Mouse (Mus musculus): ENCODE data around the gene Caskin2. TPM values are rescaled to one million over a fixed set of nuclear protein-coding genes. Genes with fewer than 3 reads are reported as not detected.
A peak's percentile ranks its signal among the peaks of the same experiment; 100 is the strongest.

Caskin2 gene
- polyA plus RNA-seq, 1 experiment from 2014 or later: 21.5 TPM

GRCm38 (mm10) chr11:115753485-115753884 is 60.0 kb downstream of the Caskin2 start:
- Histone ChIP-seq H3K4me2 (replicated peaks; ENCODE audit: low read depth, low read length) (no peak overlapping the region), H3K9ac (replicated peaks; ENCODE audit: low read length) (no peak overlapping the region), H3K27ac (ENCODE audit: low read length) (0 out of 2 replicates have a peak overlapping the region, but pooled peaks have one; percentile 7), H3K4me1 (ENCODE audit: insufficient read depth, low read length) (no peaks in the 10 kb centered on the region), H3K9me3 (ENCODE audit: low read length) (no peaks in the 10 kb centered on the region), H3K36me3 (ENCODE audit: insufficient read depth, low read length) (no peaks in the 10 kb centered on the region), H3K27me3 (ENCODE audit: insufficient read depth, low read length) (no peaks in the 10 kb centered on the region), H3K4me3 (ENCODE audit: low read length) (no peak overlapping the region)
- WGBS: 40% methylated on average over 4 of the region's 4 CpGs
- no peak for ATAC-seq (ENCODE audit: low FRiP score, low TSS enrichment)

GRCm38 (mm10) chr11:115752653-115753052 is 60.8 kb downstream of the Caskin2 start:
- Histone ChIP-seq H3K4me2 (replicated peaks; ENCODE audit: low read depth, low read length) (no peak overlapping the region), H3K36me3 (ENCODE audit: insufficient read depth, low read length) (no peaks in the 10 kb centered on the region), H3K4me1 (ENCODE audit: insufficient read depth, low read length) (no peaks in the 10 kb centered on the region), H3K27me3 (ENCODE audit: insufficient read depth, low read length) (no peaks in the 10 kb centered on the region), H3K27ac (ENCODE audit: low read length) (no peak overlapping the region), H3K4me3 (ENCODE audit: low read length) (no peak overlapping the region), H3K9me3 (ENCODE audit: low read length) (no peaks in the 10 kb centered on the region), H3K9ac (replicated peaks; ENCODE audit: low read length) (no peak overlapping the region)
- no peak; the same call in 1 of the 2 replicates for ATAC-seq (ENCODE audit: low FRiP score, low TSS enrichment)
- WGBS: 73% methylated on average over 7 of the region's 7 CpGs

- no peak overlapping the region for H3K4me2 ChIP-seq (replicated peaks; ENCODE audit: low read depth, low read length)
- no peak for ATAC-seq (ENCODE audit: low FRiP score, low TSS enrichment)
- WGBS: 63% methylated on average over 2 of the region's 2 CpGs
These were observed 61.7 kb downstream of the Caskin2 start for GRCm38 (mm10) chr11:115751725-115752124.

GRCm38 (mm10) chr11:115749834-115750233 is 63.6 kb downstream of the Caskin2 start:
- H3K9me3 ChIP-seq (ENCODE audit: low read length): no peaks in the 10 kb centered on the region
- no peak overlapping the region for H3K9ac ChIP-seq (replicated peaks; ENCODE audit: low read length)
- no peaks in the 10 kb centered on the region for H3K36me3 ChIP-seq (ENCODE audit: insufficient read depth, low read length)
- ATAC-seq (ENCODE audit: low FRiP score, low TSS enrichment): no peak
- H3K4me1 ChIP-seq (ENCODE audit: insufficient read depth, low read length): no peaks in the 10 kb centered on the region
- WGBS: 89% methylated on average over 5 of the region's 5 CpGs
- no peak overlapping the region for H3K27ac ChIP-seq (ENCODE audit: low read length)
- no peak overlapping the region for H3K4me3 ChIP-seq (ENCODE audit: low read length)
- no peaks in the 10 kb centered on the region for H3K27me3 ChIP-seq (ENCODE audit: insufficient read depth, low read length)
- no peak overlapping the region for H3K4me2 ChIP-seq (replicated peaks; ENCODE audit: low read depth, low read length)

More at GRCm38 (mm10) chr11:115751725-115752124, 61.7 kb downstream of the Caskin2 start:
- Histone ChIP-seq H3K9ac (replicated peaks; ENCODE audit: low read length) (no peak overlapping the region), H3K36me3 (ENCODE audit: insufficient read depth, low read length) (no peaks in the 10 kb centered on the region), H3K9me3 (ENCODE audit: low read length) (no peaks in the 10 kb centered on the region), H3K4me3 (ENCODE audit: low read length) (no peak overlapping the region), H3K27ac (ENCODE audit: low read length) (no peak overlapping the region), H3K27me3 (ENCODE audit: insufficient read depth, low read length) (no peaks in the 10 kb centered on the region), H3K4me1 (ENCODE audit: insufficient read depth, low read length) (no peaks in the 10 kb centered on the region)

Small RNAs within 50 kb of the gene (microRNA-seq; reads per million reads assigned to microRNA genes)
- not detected for gene Mir5621

Other genes with a start within 250 kb of the Caskin2 start
- gene Nup85, start 249.2 kb downstream of the Caskin2 start, polyA plus RNA-seq (2015; fragmentation: Nextera tagmentation; extraction: Ambion mirVana): 180 and 184 TPM in 2 replicates
- 101 and 103 TPM in 2 replicates for gene Mrps7, start 209.7 kb downstream of the Caskin2 start, polyA plus RNA-seq (2015; fragmentation: Nextera tagmentation; extraction: Ambion mirVana)
- 24.5 and 26.8 TPM in 2 replicates for gene Gga3, start 209.6 kb downstream of the Caskin2 start, polyA plus RNA-seq (2015; fragmentation: Nextera tagmentation; extraction: Ambion mirVana)
- 42.8 and 47.1 TPM in 2 replicates for gene Mif4gd, start 200.7 kb downstream of the Caskin2 start, polyA plus RNA-seq (2015; fragmentation: Nextera tagmentation; extraction: Ambion mirVana)
- gene Slc25a19, start 185.3 kb downstream of the Caskin2 start, polyA plus RNA-seq (2015; fragmentation: Nextera tagmentation; extraction: Ambion mirVana): 51.0 and 56.1 TPM in 2 replicates
- gene Grb2, start 105.0 kb downstream of the Caskin2 start, polyA plus RNA-seq (2015; fragmentation: Nextera tagmentation; extraction: Ambion mirVana): 86.5 and 87.0 TPM in 2 replicates
- 33.4 and 34.5 TPM in 2 replicates for gene Tmem94, start 48.2 kb downstream of the Caskin2 start, polyA plus RNA-seq (2015; fragmentation: Nextera tagmentation; extraction: Ambion mirVana)
- gene Tsen54, start 1.1 kb upstream of the Caskin2 start, polyA plus RNA-seq (2015; fragmentation: Nextera tagmentation; extraction: Ambion mirVana): 48.1 and 50.2 TPM in 2 replicates
- gene Llgl2, start 10.4 kb upstream of the Caskin2 start, polyA plus RNA-seq (2015; fragmentation: Nextera tagmentation; extraction: Ambion mirVana): 58.3 and 64.5 TPM in 2 replicates
- 12.6 and 14.2 TPM in 2 replicates for gene Myo15b, start 44.8 kb upstream of the Caskin2 start, polyA plus RNA-seq (2015; fragmentation: Nextera tagmentation; extraction: Ambion mirVana)
- gene Smim5, start 86.3 kb upstream of the Caskin2 start, polyA plus RNA-seq (2015; fragmentation: Nextera tagmentation; extraction: Ambion mirVana): 4.7 and 5.0 TPM in 2 replicates
- 11.8 and 12.8 TPM in 2 replicates for gene Smim6, start 98.4 kb upstream of the Caskin2 start, polyA plus RNA-seq (2015; fragmentation: Nextera tagmentation; extraction: Ambion mirVana)
- gene Sap30bp, start 119.6 kb upstream of the Caskin2 start, polyA plus RNA-seq (2015; fragmentation: Nextera tagmentation; extraction: Ambion mirVana): 35.9 and 38.9 TPM in 2 replicates
- 25.3 and 26.9 TPM in 2 replicates for gene Recql5, start 119.8 kb upstream of the Caskin2 start, polyA plus RNA-seq (2015; fragmentation: Nextera tagmentation; extraction: Ambion mirVana)
- gene Itgb4, start 161.1 kb upstream of the Caskin2 start, polyA plus RNA-seq (2015; fragmentation: Nextera tagmentation; extraction: Ambion mirVana): 2.5 and 3.4 TPM in 2 replicates
- 222 and 240 TPM in 2 replicates for gene Galk1, start 199.1 kb upstream of the Caskin2 start, polyA plus RNA-seq (2015; fragmentation: Nextera tagmentation; extraction: Ambion mirVana)
- 1,676 and 1,744 TPM in 2 replicates for gene H3f3b, start 214.3 kb upstream of the Caskin2 start, polyA plus RNA-seq (2015; fragmentation: Nextera tagmentation; extraction: Ambion mirVana)
- gene Unk, start 216.7 kb upstream of the Caskin2 start, polyA plus RNA-seq (2015; fragmentation: Nextera tagmentation; extraction: Ambion mirVana): 41.2 and 46.6 TPM in 2 replicates